11 mouse cellular contexts compared by ENCODE assay signal in genomic region chr11:50565466-50566211, GRCm38 (mm10). TPM values are rescaled to one million over a fixed set of nuclear protein-coding genes. Genes with fewer than 3 reads are reported as not detected.
A peak's percentile ranks its signal among the peaks of the same experiment; 100 is the strongest.
DNase-seq lines count a peak whose midpoint lies in the region; ATAC-seq and TF ChIP-seq lines count a peak whose summit lies in the region.
"Had no signal": no experiment of that assay in that cellular context is flagged by ENCODE, and none has a peak within 500 bp of the region (broad histone marks: within the 10 kb centered on the region; RNA-seq: fewer than 3 reads in every experiment).

No protein-coding gene starts in this region.

- TF ChIP-seq CTCF in gastrocnemius, adult 2 months (IDR thresholded peaks at IDR 0.05), result no peak
- TF ChIP-seq CTCF in CH12.LX (conservative IDR thresholded peaks at IDR 0.05 in 1 of 2, IDR thresholded peaks at IDR 0.05 in 1 of 2; ENCODE audit: low read depth in 2 of 2, low read length in 2 of 2), result no peak

- H3K4me3 ChIP-seq in gastrocnemius, adult 2 months, result peak overlapping the region; percentile 3
- H3K4me3 ChIP-seq in CH12.LX (replicated peaks in 1 of 3; ENCODE audit: low read depth in 2 of 3, low read length in 2 of 3, poor library complexity in 1 of 3), result no peak overlapping the region
- no peak overlapping the region for H3K4me3 ChIP-seq in forebrain, embryonic 16.5 days (replicated peaks; ENCODE audit: low read length)
- H3K4me3 ChIP-seq: limb, embryonic 13.5 days had no signal

- no peak overlapping the region for H3K9ac ChIP-seq in CH12.LX (ENCODE audit: insufficient read depth, low read depth)
- H3K9ac ChIP-seq in forebrain, embryonic 16.5 days (replicated peaks; ENCODE audit: low read depth, low read length), result no peak overlapping the region
- H3K9ac ChIP-seq: limb, embryonic 13.5 days had no signal

- no peak for TF ChIP-seq EP300 in CH12.LX (IDR thresholded peaks at IDR 0.05; ENCODE audit: low read length)

- in situ Hi-C loops in CH12.LX (cut with MboI; ENCODE audit: low pct_ligation_motif_present, low pct_unique_long_range_greater_than_20kb, low sequenced_read_pairs), result no loop called here

- no peak for DNase-seq in gastrocnemius, adult 2 months
- DNase-seq in gastrocnemius, postnatal 4 days (ENCODE audit: low spot score in 2 of 2), result no peak
- peak; percentile 21 for DNase-seq in CH12.LX (ENCODE audit: extremely low read depth)
- peak; percentile 10 for DNase-seq in heart, postnatal 4 days
- no peak for DNase-seq in left cerebral cortex, postnatal 4 days
- no peak for DNase-seq in urinary bladder, postnatal 25 days (ENCODE audit: low spot score)
- DNase-seq: adrenal gland, postnatal 14 days; gastrocnemius, postnatal 25 days had no signal

- no peaks in the 10 kb centered on the region for H3K4me1 ChIP-seq in CH12.LX (ENCODE audit: control insufficient read depth in 1 of 2, insufficient read depth in 2 of 2)
- no peaks in the 10 kb centered on the region for H3K4me1 ChIP-seq in forebrain, embryonic 16.5 days (replicated peaks; ENCODE audit: control insufficient read depth, insufficient read depth, low read length)

- TF ChIP-seq RAD21 in CH12.LX (IDR thresholded peaks at IDR 0.05; ENCODE audit: low read depth, low read length), result no peak

- no peaks in the 10 kb centered on the region for H3K36me3 ChIP-seq in CH12.LX (replicated peaks in 1 of 2; ENCODE audit: control insufficient read depth in 1 of 2, insufficient read depth in 1 of 2, low read length in 1 of 2)
- no peaks in the 10 kb centered on the region for H3K36me3 ChIP-seq in forebrain, embryonic 16.5 days (ENCODE audit: control insufficient read depth, insufficient read depth)
- H3K36me3 ChIP-seq: limb, embryonic 13.5 days had no signal

- peaks cover 93% of the 10 kb centered on the region for H3K27me3 ChIP-seq in CH12.LX (replicated peaks)
- H3K27me3 ChIP-seq in forebrain, embryonic 16.5 days (replicated peaks; ENCODE audit: control insufficient read depth, insufficient read depth, low read length), result no peaks in the 10 kb centered on the region
- H3K27me3 ChIP-seq: limb, embryonic 13.5 days had no signal

- H3K9me3 ChIP-seq in CH12.LX (replicated peaks; ENCODE audit: low read length), result no peaks in the 10 kb centered on the region
- no peaks in the 10 kb centered on the region for H3K9me3 ChIP-seq in forebrain, embryonic 16.5 days (ENCODE audit: control insufficient read depth, low read length)
- H3K9me3 ChIP-seq: limb, embryonic 13.5 days had no signal

- dilution Hi-C loops in CH12.LX (cut with MboI; ENCODE audit: extremely low pct_ligation_motif_present, extremely low pct_unique_long_range_greater_than_20kb, low sequenced_read_pairs), result no loop called here

- ATAC-seq in megakaryocyte-erythroid progenitor cell, adult 5-6 weeks (replicated peaks; ENCODE audit: low FRiP score, low TSS enrichment, poor library complexity, severe bottlenecking), result peak; percentile 89
- ATAC-seq in forebrain, embryonic 16.5 days, result no peak

- H3K27ac ChIP-seq in gastrocnemius, adult 2 months, result no peak overlapping the region
- H3K27ac ChIP-seq in CH12.LX (ENCODE audit: insufficient read depth, low read depth), result no peak overlapping the region
- H3K27ac ChIP-seq in forebrain, embryonic 16.5 days (ENCODE audit: low read length), result no peak overlapping the region
- H3K27ac ChIP-seq: limb, embryonic 13.5 days had no signal

- H3K79me2 ChIP-seq in CH12.LX (replicated peaks; ENCODE audit: control insufficient read depth, extremely low read depth, insufficient read depth, poor library complexity, severe bottlenecking), result no peaks in the 10 kb centered on the region

- TF ChIP-seq POLR2A in CH12.LX (IDR thresholded peaks at IDR 0.05; ENCODE audit: low read depth, low read length), result no peak

- H3K4me2 ChIP-seq in CH12.LX (ENCODE audit: insufficient read depth, low read depth, poor library complexity, severe bottlenecking), result peak overlapping the region; percentile 2; the same call in 1 of the 2 replicates
- H3K4me2 ChIP-seq in forebrain, embryonic 16.5 days (ENCODE audit: low read length), result no peak overlapping the region
- H3K4me2 ChIP-seq: limb, embryonic 13.5 days had no signal

- WGBS in forebrain, embryonic 16.5 days, result 77% methylated on average over 20 of the region's 20 CpGs

- intact Hi-C loops in gastrocnemius, adult 2 months (cut with DNase I), result no loop called here
- intact Hi-C loops in left cerebral cortex, postnatal 4 days (cut with DNase I), result no loop called here

TF ChIP-seq in CH12.LX, 34 proteins besides CTCF, POLR2A, EP300 and RAD21:
- no peak for TF ChIP-seq IRF4 (IDR thresholded peaks at IDR 0.05; ENCODE audit: low read depth, low read length)
- 0 out of 2 replicates have a peak, but pooled peaks have one; percentile 15 for TF ChIP-seq ZNF384 (IDR thresholded peaks at IDR 0.05; ENCODE audit: low read depth, low read length)

RNA-seq across cellular contexts. Expression of gene Adamts2, which starts 36.2 kb away (rescaled TPM):
- total RNA-seq in gastrocnemius, adult 2 months (2021), result 1 to 10 TPM; 6.1 to 9.8 TPM
- 10 to 100 TPM; 38.0 to 42.3 TPM for total RNA-seq in gastrocnemius, postnatal 4 days (2021)
- not detected in 2 replicates for total RNA-seq in CH12.LX (2012; rRNA removed)
- total RNA-seq in CH12.LX (2014; rRNA removed), result not detected in 2 replicates
- polyA plus RNA-seq in CH12.LX (2012; ENCODE audit: insufficient read length, low read depth), result not detected in 2 replicates
- 10 to 100 TPM; 28.5 to 32.0 TPM for total RNA-seq in heart, postnatal 4 days (2021)
- not detected in 2 replicates for total RNA-seq in megakaryocyte-erythroid progenitor cell, adult 5-6 weeks (2014; fragmentation: Nextera tagmentation)
- total RNA-seq in megakaryocyte-erythroid progenitor cell, adult 5-6 weeks (2017), result not detected in 2 replicates
- 10 to 100 TPM in 1 of 2 experiments, 1 to 10 TPM in 1; 9.6 to 10.2 TPM for total RNA-seq in left cerebral cortex, postnatal 4 days (2021)
- 3.4 and 4.5 TPM in 2 replicates for polyA plus RNA-seq in forebrain, embryonic 16.5 days (2015; fragmentation: Nextera tagmentation; extraction: Ambion mirVana)

Comparison
In these comparisons a context has a peak if more than half of its experiments do, and no peak if none do; other contexts are left out.
1. DNase-seq: peak in CH12.LX (single experiment) and heart, postnatal 4 days (single experiment); none in gastrocnemius, adult 2 months (single experiment), gastrocnemius, postnatal 4 days (0 of 2), left cerebral cortex, postnatal 4 days (single experiment) and urinary bladder, postnatal 25 days (single experiment).
2. RNA of gene Adamts2, which starts 36.2 kb away (total RNA-seq): 38.0 to 42.3 TPM in gastrocnemius, postnatal 4 days, 28.5 to 32.0 TPM in heart, postnatal 4 days, 9.6 to 10.2 TPM in left cerebral cortex, postnatal 4 days and 6.1 to 9.8 TPM in gastrocnemius, adult 2 months; not detected in CH12.LX and not detected in megakaryocyte-erythroid progenitor cell, adult 5-6 weeks; every median in the first group is over 4 times any median in the second.